8 mouse cellular contexts compared by ENCODE assay signal in genomic region chr1:39867966-39868593, GRCm38 (mm10). TPM values are rescaled to one million over a fixed set of nuclear protein-coding genes. Genes with fewer than 3 reads are reported as not detected.
DNase-seq lines count a peak whose midpoint lies in the region; ATAC-seq lines count a peak whose summit lies in the region.

No protein-coding gene starts in this region.

- peaks cover 32% of the 10 kb centered on the region for H3K4me1 ChIP-seq in brown adipose tissue, adult 24 weeks (ENCODE audit: control insufficient read depth, insufficient read depth, insufficient read length, low read length)
- H3K4me1 ChIP-seq in lung, embryonic 16.5 days (replicated peaks; ENCODE audit: control insufficient read depth, insufficient read depth, low read length), result peaks cover 20% of the 10 kb centered on the region

- no peaks in the 10 kb centered on the region for H3K36me3 ChIP-seq in lung, embryonic 16.5 days (ENCODE audit: control insufficient read depth, insufficient read depth, low read length)

- ATAC-seq in lung, embryonic 16.5 days (ENCODE audit: low read depth), result peak; percentile 66; the same call in 1 of the 2 replicates
- ATAC-seq in activated CD4-positive, CD25-positive, alpha-beta regulatory T cell, adult 4 months, result no peak

- H3K9ac ChIP-seq in lung, embryonic 16.5 days (ENCODE audit: low read length), result no peak overlapping the region

- H3K4me2 ChIP-seq in lung, embryonic 16.5 days (ENCODE audit: low read depth, low read length), result no peak overlapping the region

- H3K4me3 ChIP-seq in brown adipose tissue, adult 24 weeks (ENCODE audit: insufficient read depth, low read depth, low read length), result no peak overlapping the region
- no peak overlapping the region for H3K4me3 ChIP-seq in lung, embryonic 16.5 days (ENCODE audit: low read length)

- H3K9me3 ChIP-seq in lung, embryonic 16.5 days (ENCODE audit: control insufficient read depth, low read length), result no peaks in the 10 kb centered on the region

- H3K27ac ChIP-seq in brown adipose tissue, adult 24 weeks (replicated peaks; ENCODE audit: low read depth, low read length), result peak overlapping the region; percentile 88
- H3K27ac ChIP-seq in lung, embryonic 16.5 days (ENCODE audit: low read length), result peak overlapping the region; percentile 60

- peak; percentile 84 for DNase-seq in 3T3-L1 (ENCODE audit: low read depth, low spot score)
- DNase-seq in gastrocnemius, postnatal 36 days, result peak; percentile 46 to 64
- DNase-seq in kidney, adult 8-10 months, result peak; percentile 50 to 53
- no peak for DNase-seq in thymus, postnatal 36 days
- no peak for DNase-seq in spleen, postnatal 4 days (ENCODE audit: low spot score in 2 of 2)

- 17% methylated on average over 6 of the region's 6 CpGs for WGBS in lung, embryonic 16.5 days

- intact Hi-C loops in gastrocnemius, postnatal 36 days (cut with DNase I), result no loop called here

- H3K27me3 ChIP-seq in lung, embryonic 16.5 days (ENCODE audit: control insufficient read depth, insufficient read depth, low read depth, low read length), result no peaks in the 10 kb centered on the region

RNA-seq across cellular contexts. Expression of gene Map4k4, which starts 32.6 kb away (rescaled TPM):
- 51.3 and 54.7 TPM in 2 replicates for polyA plus RNA-seq in brown adipose tissue, adult 24 weeks (2012; ENCODE audit: insufficient read depth, insufficient read length, missing spikeins)
- 10 to 100 TPM; 26.0 to 30.9 TPM for total RNA-seq in gastrocnemius, postnatal 36 days (2021)
- polyA plus RNA-seq in lung, embryonic 16.5 days (2015; fragmentation: Nextera tagmentation; extraction: Ambion mirVana), result 20.9 and 21.6 TPM in 2 replicates
- polyA plus RNA-seq in activated CD4-positive, CD25-positive, alpha-beta regulatory T cell, adult 4 months (2017; shearing (Covaris generic)), result 10 to 100 TPM; 23.8 to 33.8 TPM

Comparison
In these comparisons a context has a peak if more than half of its experiments do, and no peak if none do; other contexts are left out.
1. DNase-seq: peak in 3T3-L1 (single experiment), gastrocnemius, postnatal 36 days (2 of 2) and kidney, adult 8-10 months (2 of 2); none in thymus, postnatal 36 days (0 of 2) and spleen, postnatal 4 days (0 of 2).